Mouse (Mus musculus) lung, embryonic 15.5 days (tissue): ENCODE results near the gene Ube2o. TPM values are rescaled to one million over a fixed set of nuclear protein-coding genes. Genes with fewer than 3 reads are reported as not detected.
"Not testable (repeated sequence)": the region's sequence is repeated elsewhere in the genome, so short reads cannot be mapped to it uniquely, and the experiment has no call there.

Experiments
- ATAC-seq: fragments of 200-750 bp; cut with Nextera tagmentation; 2 replicates; pipeline ENCODE4 v1.8.0; 2017; ENCODE audit warnings: moderate number of reproducible peaks, borderline replicate concordance; ENCODE audit not compliant: low FRiP score, low TSS enrichment; ENCODE audit errors: extremely low read depth
- H3K27ac ChIP-seq: fragments of 300-500 bp; sonication (generic); 2 replicates; pipeline ENCODE4 v1.5.1; 2015; ENCODE audit warnings: moderate library complexity, mild to moderate bottlenecking, inconsistent platforms
- H3K27me3 ChIP-seq: fragments of 300-500 bp; sonication (generic); 2 replicates; pipeline ENCODE4 v1.6.1; 2015; ENCODE audit warnings: inconsistent platforms
- H3K36me3 ChIP-seq: fragments of 300-500 bp; sonication (generic); 2 replicates; pipeline ENCODE4 v1.6.1; 2015; ENCODE audit warnings: inconsistent platforms
- H3K4me1 ChIP-seq: fragments of 300-500 bp; sonication (generic); 2 replicates; pipeline ENCODE4 v1.6.1; 2015; ENCODE audit warnings: inconsistent platforms
- H3K4me2 ChIP-seq: fragments of 300-500 bp; sonication (generic); 2 replicates; pipeline ENCODE4 v1.6.1; 2015; ENCODE audit warnings: inconsistent platforms, mild to moderate bottlenecking, moderate library complexity
- H3K4me3 ChIP-seq: fragments of 300-500 bp; sonication (generic); 2 replicates; pipeline ENCODE4 v1.5.1; 2015; ENCODE audit warnings: mild to moderate bottlenecking, inconsistent platforms
- H3K9ac ChIP-seq: fragments of 300-500 bp; sonication (generic); 2 replicates; pipeline ENCODE4 v1.6.1; 2015; ENCODE audit warnings: inconsistent platforms
- H3K9me3 ChIP-seq: fragments of 300-500 bp; sonication (generic); 2 replicates; pipeline ENCODE4 v1.6.1; 2016; ENCODE audit warnings: inconsistent platforms
- WGBS: fragments of 180-500 bp; shearing (Covaris S2); methylation state at CpG from one replicate; pipeline ENCODE4 v1.1.7; 2015; 5-methylcytosine and 5-hydroxymethylcytosine counted together
- polyA plus RNA-seq: library from polyadenylated mRNA; unstranded; fragments of >200 nt; fragmentation: Nextera tagmentation; extraction: Ambion mirVana; gene quantifications from 2 replicates; pipeline ENCODE4 v1.2.1, GENCODE M21; 2015

Ube2o gene
- polyA plus RNA-seq, 1 experiment from 2014 or later, result 12.6 TPM

- no peak overlapping the region for H3K4me3 ChIP-seq
- no peak overlapping the region for H3K27ac ChIP-seq
- H3K9me3 ChIP-seq, result no peaks in the 10 kb centered on the region
- no peak overlapping the region for H3K4me2 ChIP-seq
- H3K9ac ChIP-seq, result no peak overlapping the region
- H3K4me1 ChIP-seq, result peaks cover 22% of the 10 kb centered on the region; the same call in 1 of the 2 replicates
- no peaks in the 10 kb centered on the region for H3K36me3 ChIP-seq
- no peak for ATAC-seq
- WGBS, result 62% methylated on average over 4 of the region's 4 CpGs
- H3K27me3 ChIP-seq, result no peaks in the 10 kb centered on the region
Measured at GRCm38 (mm10) chr11:116497313-116497712, 83.9 kb downstream of the Ube2o start.

DNA sequence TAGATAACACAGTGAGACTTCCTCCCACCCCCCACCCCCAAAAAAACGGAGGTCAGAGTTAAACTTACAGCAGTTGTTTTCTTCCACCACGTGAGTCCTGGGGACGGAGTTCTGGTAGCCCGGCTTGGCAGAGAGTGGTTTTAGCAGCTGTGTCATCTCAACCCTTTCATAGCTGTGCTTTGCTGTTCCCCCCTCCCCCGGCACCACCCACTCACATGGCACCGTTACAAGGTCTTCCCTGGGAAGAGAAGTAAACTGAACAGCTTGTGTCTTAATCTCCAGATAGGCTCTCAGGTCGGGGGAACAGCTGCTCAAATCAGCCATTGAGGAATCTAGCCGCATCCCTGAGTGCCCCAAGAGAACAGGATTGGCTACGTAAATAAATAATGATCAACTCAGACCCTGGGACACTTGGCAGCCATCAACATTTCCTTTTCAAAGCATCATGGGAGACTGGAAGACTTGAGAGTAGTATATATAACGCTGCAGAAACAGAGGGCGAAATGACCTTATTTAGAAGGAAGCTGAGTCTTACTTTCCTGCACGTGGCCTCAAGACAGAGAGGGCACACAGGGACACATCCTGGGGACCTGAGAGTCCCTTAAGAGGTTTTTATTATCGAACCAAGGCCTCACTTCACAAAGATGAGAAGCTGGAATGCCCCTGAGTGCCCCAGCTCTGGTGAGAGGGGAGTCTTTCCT, 86.6 kb downstream of the Ube2o start:
- WGBS, result 25% methylated on average over 13 of the region's 13 CpGs
- Histone ChIP-seq H3K36me3 (no peaks in the 10 kb centered on the region), H3K4me1 (peaks cover 20% of the 10 kb centered on the region; the same call in 1 of the 2 replicates), H3K27me3 (no peaks in the 10 kb centered on the region), H3K4me3 (no peak overlapping the region), H3K27ac (peak overlapping the region; percentile 84), H3K9me3 (no peaks in the 10 kb centered on the region), H3K4me2 (no peak overlapping the region), H3K9ac (no peak overlapping the region)
- peak; percentile 68 for ATAC-seq

- 15% methylated on average over 4 of the region's 4 CpGs for WGBS
- Histone ChIP-seq H3K27ac (peak within 1 kb of the TSS; percentile 84), H3K9me3 (no peaks in the 10 kb centered on the region), H3K27me3 (no peaks in the 10 kb centered on the region), H3K4me2 (no peak within 1 kb of the TSS), H3K36me3 (no peaks in the 10 kb centered on the region), H3K4me3 (no peak within 1 kb of the TSS), H3K9ac (no peak within 1 kb of the TSS), H3K4me1 (peaks cover 26% of the 10 kb centered on the region)
- no peak for ATAC-seq
Measured at GRCm38 (mm10) chr11:116493795-116494252, 87.4 kb downstream of the Ube2o start, which contains the start of gene Prpsap1. TSS of gene Prpsap1 (minus strand) at chr11:116494202.

DNA sequence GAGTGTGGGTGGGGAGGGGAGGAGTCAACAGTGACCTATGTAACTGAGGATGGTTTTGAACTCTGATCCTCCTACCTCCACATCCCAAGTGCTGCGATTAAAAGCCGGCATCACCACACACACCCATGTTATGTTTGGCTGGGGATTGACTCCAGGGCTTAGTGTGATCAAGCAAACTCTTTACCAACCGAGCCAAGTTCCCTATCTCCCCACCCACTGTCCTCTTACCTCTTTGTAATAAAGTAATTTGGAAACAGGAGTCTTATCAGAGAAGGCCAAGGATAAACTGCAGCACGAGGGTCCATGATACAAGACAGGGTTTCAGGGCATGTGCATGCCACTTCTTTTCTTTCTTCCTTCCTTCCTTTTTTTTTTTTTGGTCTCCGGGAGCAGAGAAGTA, 88.1 kb downstream of the Ube2o start:
- ATAC-seq, result no peak
- no peak overlapping the region for H3K4me3 ChIP-seq

GRCm38 (mm10) chr11:116492507-116492906, 88.7 kb downstream of the Ube2o start:
- H3K9me3 ChIP-seq, H3K9ac ChIP-seq, H3K4me2 ChIP-seq, ATAC-seq, H3K27ac ChIP-seq, H3K4me3 ChIP-seq, H3K27me3 ChIP-seq, H3K36me3 ChIP-seq: not testable (repeated sequence)
- 78% methylated on average over 1 of the region's 1 CpGs for WGBS
- H3K4me1 ChIP-seq, result peaks cover 24% of the 10 kb centered on the region

More for the DNA sequence above, 88.1 kb downstream of the Ube2o start:
- Histone ChIP-seq H3K9ac (no peak overlapping the region), H3K27ac (0 out of 2 replicates have a peak overlapping the region, but pooled peaks have one; percentile 84), H3K36me3 (no peaks in the 10 kb centered on the region), H3K4me2 (no peak overlapping the region), H3K4me1 (peaks cover 24% of the 10 kb centered on the region), H3K27me3 (no peaks in the 10 kb centered on the region), H3K9me3 (no peaks in the 10 kb centered on the region; the same call in 1 of the 2 replicates)
- WGBS, result 69% methylated on average over 5 of the region's 5 CpGs

- Histone ChIP-seq H3K9ac (no peak overlapping the region), H3K27ac (peak overlapping the region; percentile 95), H3K9me3 (no peaks in the 10 kb centered on the region; the same call in 1 of the 2 replicates), H3K4me3 (no peak overlapping the region), H3K4me2 (peak overlapping the region; percentile 72; the same call in 1 of the 2 replicates), H3K27me3 (no peaks in the 10 kb centered on the region), H3K4me1 (peaks cover 24% of the 10 kb centered on the region), H3K36me3 (peaks cover 17% of the 10 kb centered on the region)
- 65% methylated on average over 6 of the region's 6 CpGs for WGBS
- no peak for ATAC-seq
Measured at GRCm38 (mm10) chr11:116491338-116491737, 89.9 kb downstream of the Ube2o start.

DNA sequence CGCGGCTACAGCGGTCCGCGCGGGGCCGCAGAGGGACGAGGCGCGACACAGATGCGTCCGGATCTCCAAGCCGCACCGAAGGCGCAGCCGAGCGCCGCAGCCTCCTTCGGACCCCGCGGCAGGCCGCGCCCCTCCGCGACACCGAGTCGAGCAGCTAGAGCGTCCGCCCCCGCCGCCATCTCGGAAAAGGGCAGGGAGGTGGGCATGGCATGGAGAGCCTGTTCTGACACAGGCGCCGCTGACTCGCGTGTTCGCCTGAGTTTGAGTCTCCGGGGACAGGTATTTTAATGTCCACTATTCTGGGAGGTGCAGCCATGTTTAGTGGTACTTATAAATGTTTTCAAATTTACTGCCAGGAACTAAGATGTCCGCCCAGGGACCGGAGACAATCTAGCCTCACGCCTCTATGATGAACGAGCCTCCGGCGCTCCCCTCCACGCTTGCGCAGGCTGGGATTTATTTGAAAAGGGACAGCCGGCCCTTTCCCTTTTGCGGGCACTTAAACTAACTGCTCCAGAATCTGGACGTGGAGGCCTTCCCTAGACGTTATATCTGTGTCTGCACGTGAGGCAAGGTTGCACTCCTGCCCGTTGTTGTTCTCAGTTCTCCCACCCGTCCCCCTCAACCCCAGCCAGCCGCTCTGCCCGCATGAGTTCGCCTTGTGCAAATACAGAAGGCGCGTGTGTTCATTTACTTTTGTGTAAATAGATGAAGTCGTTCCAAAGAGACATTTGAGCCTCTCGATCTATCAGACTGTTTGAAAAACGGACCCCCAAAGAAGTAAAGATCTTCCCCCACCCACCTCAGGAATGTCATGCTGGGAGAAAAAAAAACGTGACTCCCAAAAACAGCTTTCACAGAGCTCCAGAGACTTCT, 90.8 kb downstream of the Ube2o start:
- Histone ChIP-seq H3K36me3 (peaks cover 26% of the 10 kb centered on the region), H3K9me3 (no peaks in the 10 kb centered on the region; the same call in 1 of the 2 replicates), H3K27ac (peak overlapping the region; percentile 95), H3K4me3 (peak overlapping the region; percentile 99), H3K27me3 (no peaks in the 10 kb centered on the region), H3K4me1 (peaks cover 24% of the 10 kb centered on the region), H3K9ac (peak overlapping the region; percentile 99), H3K4me2 (peak overlapping the region; percentile 72)
- peak; percentile 87 for ATAC-seq
- WGBS, result under 1% methylated on average over 60 of the region's 62 CpGs

DNA sequence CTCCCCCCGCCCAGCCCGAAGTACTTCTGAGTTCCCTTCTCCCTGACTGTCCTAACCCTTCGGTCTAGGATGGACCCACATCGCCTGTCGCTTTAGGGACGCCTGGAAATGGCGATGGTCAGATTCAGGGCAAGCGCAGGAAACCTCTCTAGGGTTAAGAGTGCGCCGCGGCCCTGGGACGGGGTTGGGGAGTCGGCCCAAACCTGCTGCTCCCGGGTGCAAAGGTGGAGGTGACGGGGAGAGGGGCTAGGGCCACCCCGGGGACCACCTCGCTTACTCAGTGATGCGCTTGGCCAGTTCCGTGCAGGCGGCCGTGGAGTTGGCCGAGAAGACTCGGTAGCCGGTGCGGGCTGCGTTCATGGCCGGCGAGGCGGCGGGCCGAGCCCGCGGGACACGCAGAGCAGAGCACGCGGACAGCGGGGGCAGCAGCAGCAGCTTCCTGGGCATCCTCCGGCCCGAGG, 91.4 kb downstream of the Ube2o start:
- Histone ChIP-seq H3K9ac (peak overlapping the region; percentile 99), H3K36me3 (peaks cover 33% of the 10 kb centered on the region), H3K4me2 (peak overlapping the region; percentile 72), H3K4me3 (peak overlapping the region; percentile 99), H3K9me3 (no peaks in the 10 kb centered on the region; the same call in 1 of the 2 replicates), H3K4me1 (peaks cover 24% of the 10 kb centered on the region), H3K27me3 (no peaks in the 10 kb centered on the region), H3K27ac (peak overlapping the region; percentile 95)
- ATAC-seq, result peak; percentile 28
- under 1% methylated on average over 39 of the region's 39 CpGs for WGBS

- Histone ChIP-seq H3K27me3 (no peaks in the 10 kb centered on the region), H3K4me3 (peak overlapping the region; percentile 99), H3K9me3 (no peaks in the 10 kb centered on the region; the same call in 1 of the 2 replicates), H3K36me3 (peaks cover 40% of the 10 kb centered on the region), H3K4me2 (peak overlapping the region; percentile 72), H3K27ac (peak overlapping the region; percentile 95; the same call in 1 of the 2 replicates), H3K9ac (peak overlapping the region; percentile 99), H3K4me1 (peaks cover 18% of the 10 kb centered on the region)
- WGBS, result 72% methylated on average over 14 of the region's 14 CpGs
- ATAC-seq, result no peak
Measured at GRCm38 (mm10) chr11:116488693-116489375, 92.4 kb downstream of the Ube2o start.

- Histone ChIP-seq H3K4me1 (peaks cover 13% of the 10 kb centered on the region), H3K9ac (no peak overlapping the region), H3K4me2 (no peak overlapping the region), H3K9me3 (no peaks in the 10 kb centered on the region; the same call in 1 of the 2 replicates), H3K27ac (no peak overlapping the region), H3K4me3 (no peak overlapping the region), H3K36me3 (peaks cover 46% of the 10 kb centered on the region), H3K27me3 (no peaks in the 10 kb centered on the region)
- no peak for ATAC-seq
Measured at GRCm38 (mm10) chr11:116488207-116488606, 93.0 kb downstream of the Ube2o start.
